Mouse (Mus musculus) heart, adult 18-20 months (tissue): Measurements from ENCODE around the gene Gm17359. TPM values are rescaled to one million over a fixed set of nuclear protein-coding genes. Genes with fewer than 3 reads are reported as not detected.

Experiments used
- DNase-seq, 2 experiments: peaks; one replicate each; pipeline ENCODE4 v3.0.0; 2021 to 2022; ENCODE audit warnings: mixed read lengths in 1 of 2
- total RNA-seq, 2 experiments: library from RNA; stranded (reverse); gene quantifications; 2 replicates each; pipeline ENCODE4 v1.2.3; 2021

The Gm17359 gene
- total RNA-seq, 2 experiments from 2014 or later, result not detected

DNA sequence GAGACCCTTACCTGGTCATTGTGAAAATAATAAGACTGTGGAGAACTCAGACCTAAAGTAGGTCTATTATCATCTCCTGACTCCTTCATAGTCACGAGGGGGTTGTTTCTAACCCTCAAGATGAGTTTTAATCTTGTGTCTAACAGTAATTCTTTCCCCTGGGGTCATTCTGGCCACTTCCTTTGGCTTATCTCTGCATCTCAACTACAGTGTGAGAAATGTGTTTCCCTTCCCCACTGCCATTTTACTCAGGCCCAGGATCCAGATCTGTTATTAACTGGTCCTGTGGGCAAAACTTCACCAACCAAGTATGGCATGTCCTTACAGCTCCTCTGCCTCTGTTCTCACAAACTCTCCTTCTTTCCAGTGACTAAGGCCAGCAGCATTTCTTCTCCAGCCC, 12.8 kb downstream of the Gm17359 start:
- no peak for DNase-seq

GRCm38 (mm10) chr3:79358721-79359120, 22.3 kb downstream of the Gm17359 start:
- no peak for DNase-seq

DNA sequence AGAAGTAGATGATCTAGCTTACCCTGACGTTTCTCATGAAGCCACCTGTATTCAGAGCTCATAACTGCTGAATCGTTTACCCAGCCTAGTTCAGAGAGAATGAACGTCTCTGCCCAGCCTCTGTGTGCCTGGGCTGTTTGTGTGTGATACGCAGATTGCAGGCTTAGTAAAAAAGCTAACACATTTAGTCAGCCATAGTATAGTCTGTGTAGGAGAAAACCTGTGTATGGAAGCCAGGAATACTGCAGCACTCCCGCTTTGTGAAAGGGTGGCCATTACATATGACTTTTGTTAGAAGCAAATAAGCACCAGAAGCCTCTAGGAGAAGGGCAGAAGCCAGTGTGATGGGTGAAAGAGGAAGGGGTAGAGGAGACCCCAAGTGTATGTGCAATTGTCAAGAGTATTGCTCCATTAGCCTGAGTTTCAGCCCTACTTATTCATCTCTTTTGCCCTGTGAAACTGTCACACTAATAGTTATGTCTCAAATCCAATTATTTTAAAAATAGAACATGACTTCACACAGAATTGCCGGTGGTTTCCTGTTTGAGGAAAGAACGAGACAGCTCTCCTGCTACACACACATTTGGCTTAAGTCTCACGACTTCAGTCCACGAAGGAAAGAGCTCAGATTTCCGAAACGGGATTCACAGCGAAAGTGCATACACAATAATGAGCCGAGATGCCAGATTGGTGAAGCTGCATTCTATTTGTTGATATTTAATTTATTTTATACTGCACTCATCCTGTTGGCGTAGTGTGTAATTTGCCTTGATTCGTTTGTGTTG, 24.0 kb downstream of the Gm17359 start:
- peak; percentile 10 to 35 for DNase-seq

GRCm38 (mm10) chr3:79366098-79366497, 29.6 kb downstream of the Gm17359 start:
- DNase-seq, result no peak

DNA sequence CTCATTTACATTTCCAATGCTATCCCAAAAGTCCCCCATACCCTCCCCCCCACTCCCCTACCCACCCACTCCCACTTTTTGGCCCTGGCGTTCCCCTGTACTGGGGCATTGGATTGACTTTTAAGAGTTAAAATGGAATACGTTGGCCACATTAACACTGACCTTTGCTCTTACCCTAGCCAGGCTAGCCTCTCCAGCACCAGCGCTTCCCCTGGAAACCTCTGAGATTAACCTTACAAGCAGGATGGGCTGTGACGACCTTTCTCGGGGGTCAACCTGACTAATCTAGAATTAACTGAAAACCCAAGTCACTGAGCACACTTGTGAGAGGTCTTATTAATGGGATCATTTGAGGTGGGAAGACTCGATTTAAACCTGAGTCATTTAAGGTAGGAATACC, 31.8 kb downstream of the Gm17359 start:
- DNase-seq, result no peak

- DNase-seq, result no peak
These were observed 34.0 kb downstream of the Gm17359 start for GRCm38 (mm10) chr3:79370385-79370929.

GRCm38 (mm10) chr3:79371506-79372195, 35.2 kb downstream of the Gm17359 start:
- DNase-seq, result no peak

DNA sequence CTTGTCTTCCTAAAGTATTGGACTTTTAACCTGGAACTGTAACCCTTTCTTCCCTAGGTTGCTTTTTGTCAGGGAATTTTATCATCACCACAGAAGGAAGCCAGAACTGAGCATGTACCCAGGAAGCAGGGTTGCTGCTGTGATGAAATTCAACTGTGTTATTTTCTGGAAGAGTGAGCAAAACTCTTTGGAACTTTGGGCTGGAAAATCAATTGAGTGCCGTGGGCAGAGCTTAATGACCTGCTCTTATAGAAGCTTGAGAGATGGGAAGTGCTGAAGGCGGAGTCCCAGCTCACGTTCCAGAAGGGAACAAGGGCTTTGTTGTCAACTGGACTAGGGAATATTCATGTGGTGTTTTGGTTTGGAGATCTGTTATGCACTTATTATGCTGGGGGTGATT, 37.5 kb downstream of the Gm17359 start:
- DNase-seq, result no peak

- no peak for DNase-seq
These were observed 41.6 kb downstream of the Gm17359 start for GRCm38 (mm10) chr3:79378086-79378485.

GRCm38 (mm10) chr3:79379255-79379836, 42.9 kb downstream of the Gm17359 start:
- DNase-seq, result no peak

- DNase-seq, result no peak
These were observed 43.6 kb downstream of the Gm17359 start for GRCm38 (mm10) chr3:79379873-79380595.

GRCm38 (mm10) chr3:79381398-79381797, 44.9 kb downstream of the Gm17359 start:
- no peak for DNase-seq

- no peak for DNase-seq
These were observed 49.1 kb downstream of the Gm17359 start for GRCm38 (mm10) chr3:79385434-79386029.

DNA sequence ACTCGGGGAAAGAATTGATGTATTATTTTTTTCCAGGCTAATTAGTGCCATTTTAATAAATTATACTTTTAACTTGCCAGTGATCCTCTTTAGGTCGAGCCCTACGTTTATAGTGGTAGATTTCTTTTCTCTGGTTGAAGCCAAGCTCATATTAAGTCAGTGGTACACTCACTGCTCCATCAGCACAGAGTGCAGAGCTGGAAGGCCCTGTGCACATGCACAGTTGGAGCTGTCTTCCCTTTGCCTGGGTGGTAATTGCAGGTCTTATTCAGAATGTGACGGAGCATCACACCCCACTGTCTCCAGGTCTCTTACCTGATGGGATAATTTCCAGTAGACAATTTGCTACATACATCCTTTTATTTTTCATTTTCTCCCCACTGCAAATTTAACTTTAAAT, 52.6 kb downstream of the Gm17359 start:
- DNase-seq, result no peak

DNA sequence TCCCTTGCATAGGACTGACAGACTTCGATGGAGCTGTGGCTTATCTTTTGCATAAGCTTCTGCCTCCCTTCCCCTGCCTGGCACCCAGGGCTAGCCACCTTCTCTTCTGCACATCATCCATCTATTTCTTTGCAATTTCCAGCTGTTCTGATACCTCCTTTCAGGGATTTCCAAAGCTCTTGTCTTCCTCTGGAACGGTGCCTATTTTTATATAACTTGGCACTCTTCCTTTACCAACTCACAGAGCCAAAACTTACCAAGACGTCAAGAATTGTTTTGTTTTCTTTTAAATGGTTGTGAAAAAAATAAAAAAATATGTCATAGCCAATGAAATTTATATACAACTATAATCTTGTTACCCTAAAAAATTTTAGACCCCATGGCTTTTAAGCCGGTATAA, 64.1 kb downstream of the Gm17359 start:
- no peak for DNase-seq

- DNase-seq, result no peak
These were observed 65.6 kb downstream of the Gm17359 start for GRCm38 (mm10) chr3:79402056-79402455.

DNA sequence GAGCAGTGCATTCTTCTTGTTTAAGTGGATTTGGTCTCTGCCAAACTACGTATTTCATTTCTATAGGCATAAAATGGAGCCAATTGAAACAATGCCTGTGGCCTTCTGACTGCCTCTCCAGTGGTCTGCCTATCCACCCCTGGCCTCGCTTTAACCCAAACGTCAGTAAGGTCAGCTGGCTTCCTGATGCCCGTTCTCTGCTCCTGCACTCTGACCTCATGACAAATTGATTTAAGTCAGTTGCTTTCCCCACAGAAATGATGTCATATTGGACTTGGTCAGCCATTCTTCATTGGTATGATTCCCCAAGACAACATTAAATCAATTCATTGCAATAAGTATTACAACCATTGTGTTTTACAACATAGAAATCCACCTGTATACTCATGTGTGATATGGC, 72.1 kb downstream of the Gm17359 start:
- no peak for DNase-seq

GRCm38 (mm10) chr3:79409927-79410628, 73.6 kb downstream of the Gm17359 start:
- no peak for DNase-seq

GRCm38 (mm10) chr3:79410629-79410995, 74.2 kb downstream of the Gm17359 start:
- no peak for DNase-seq

DNA sequence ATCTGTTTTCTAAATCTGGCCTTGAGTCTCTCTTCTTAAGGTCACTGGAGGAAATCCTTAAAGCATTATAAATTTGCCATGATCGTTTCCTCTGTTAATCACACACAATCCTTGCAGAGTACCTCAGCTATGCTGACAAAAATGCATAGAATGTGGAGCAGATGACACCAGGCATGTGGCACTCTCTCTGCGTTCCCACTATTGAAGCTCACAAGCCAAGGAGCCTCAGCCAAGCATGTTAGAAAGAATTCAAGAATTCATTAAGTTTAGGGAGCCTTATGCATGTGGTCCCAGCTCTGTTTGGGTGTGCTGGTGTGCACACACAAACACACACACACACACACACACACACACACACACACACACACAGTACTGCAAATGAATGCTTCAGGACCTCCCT, 75.2 kb downstream of the Gm17359 start:
- DNase-seq, result no peak

GRCm38 (mm10) chr3:79413492-79413891, 77.0 kb downstream of the Gm17359 start:
- no peak for DNase-seq
